Mouse (Mus musculus): ENCODE measurements at regions not wholly inside any gene's neighbourhood (a gene's known extent, or its start where the extent isn't known, plus 50 kb on each side); places are given as distances from the start of the nearest gene placed in this dataset.

DNA sequence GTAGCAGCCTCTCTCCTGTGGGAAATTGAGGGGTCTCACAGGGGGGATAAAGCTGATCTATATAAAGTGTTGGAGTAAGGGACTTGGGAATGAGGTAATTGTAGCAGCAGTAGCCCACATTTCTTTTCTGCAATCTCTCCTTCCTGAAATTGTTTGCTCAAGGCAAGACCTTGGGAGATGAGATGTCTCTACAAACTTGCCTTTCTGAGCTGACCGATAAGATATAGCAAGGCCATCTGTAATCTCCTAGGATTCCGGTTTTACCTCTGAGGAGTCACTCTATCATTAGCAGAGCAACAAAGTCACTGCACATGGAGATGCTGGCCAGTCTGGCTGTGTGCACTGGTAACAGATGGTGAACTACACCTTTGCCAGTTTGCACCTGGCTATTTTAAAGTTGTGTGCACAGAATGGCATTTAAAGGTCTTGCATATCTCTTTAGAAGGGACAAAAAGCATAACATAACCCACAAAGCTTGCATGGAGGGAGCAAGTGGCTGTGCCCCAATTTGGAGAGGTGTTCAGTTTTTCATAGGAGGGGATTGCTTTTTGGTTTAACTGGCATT lies 78.7 kb upstream of the Tbl1x start:
- in situ Hi-C loops (cut with MboI; ENCODE audit: low pct_unique_long_range_greater_than_20kb in 1 of 2, low sequenced_read_pairs in 2 of 2, unreplicated experiment in 1 of 2) = loop anchor here in 1 of 2 experiments (10.0 to 25.0 kb wide), 2 partner anchors 73 to 205 kb away; no protein-coding TSS in a partner anchor

DNA sequence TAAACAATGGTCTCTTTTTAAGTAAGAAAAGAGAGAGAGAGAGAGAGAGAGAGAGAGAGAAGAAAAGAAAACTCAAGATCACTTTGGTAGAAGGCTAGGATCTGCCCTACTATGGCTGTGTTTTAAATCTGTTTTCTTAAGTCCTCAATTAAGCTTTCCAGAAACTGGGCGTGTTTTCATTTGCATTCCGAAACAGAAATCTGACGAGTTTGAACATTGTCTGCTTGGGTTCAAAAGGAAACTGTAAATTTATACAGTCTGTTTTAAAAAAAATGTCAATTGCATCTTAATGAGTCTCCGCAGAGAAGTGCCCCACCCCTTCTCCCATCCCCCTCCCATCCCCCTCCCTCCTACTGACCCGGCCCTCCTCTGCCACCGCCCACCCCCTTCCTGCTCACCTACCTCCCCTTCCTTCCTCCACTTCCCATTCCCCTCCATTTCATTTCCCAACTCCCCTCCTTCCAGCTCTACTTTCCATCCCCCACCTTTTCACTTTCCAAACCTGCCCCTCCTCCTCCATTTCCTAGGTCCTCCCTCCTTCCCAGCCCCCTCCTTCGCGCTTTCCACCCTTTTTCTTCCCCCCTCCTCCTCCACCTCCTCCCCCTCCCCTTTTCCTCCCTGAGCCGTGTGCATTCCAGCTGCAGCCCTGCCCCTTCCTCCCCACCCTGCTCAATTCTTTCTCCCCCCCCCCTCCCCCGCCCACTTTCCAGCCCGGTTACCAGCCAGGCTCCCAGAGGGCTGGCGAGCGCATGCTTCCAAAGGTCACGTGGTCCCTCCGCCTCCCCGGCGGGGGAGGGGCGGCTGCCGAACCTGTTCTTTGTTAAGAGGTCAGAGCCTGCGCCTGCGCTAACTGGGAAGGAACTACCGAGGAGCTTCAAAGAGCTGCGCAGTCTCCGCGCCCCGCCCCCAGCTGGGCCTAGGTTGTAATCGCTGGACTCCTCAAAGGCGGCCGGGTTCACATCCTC lies 77.7 kb upstream of the Tbl1x start:
- in situ Hi-C loops (cut with MboI; ENCODE audit: low pct_unique_long_range_greater_than_20kb in 1 of 2, low sequenced_read_pairs in 2 of 2, unreplicated experiment in 1 of 2) = loop anchor here in 1 of 2 experiments (10.0 to 25.0 kb wide), 2 partner anchors 72 to 204 kb away; no protein-coding TSS in a partner anchor

DNA sequence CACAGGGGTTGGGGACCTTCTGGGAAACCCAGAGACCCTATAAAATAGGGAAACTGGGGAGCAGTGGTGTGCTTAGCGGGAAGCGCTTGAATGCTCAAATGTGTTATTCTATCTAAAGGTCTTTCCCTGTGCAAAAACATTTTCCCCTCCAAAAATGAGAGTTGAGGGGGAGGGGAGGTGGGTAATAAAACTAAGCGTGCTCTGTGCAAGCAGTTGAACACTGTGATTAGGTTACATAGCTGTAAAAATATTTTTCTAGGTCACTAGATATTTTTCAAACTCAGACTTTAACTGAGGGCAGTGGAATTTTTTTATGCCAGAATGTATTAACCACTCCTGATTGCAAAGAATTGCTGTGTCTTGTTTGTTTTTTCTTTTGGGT lies 77.0 kb upstream of the Tbl1x start:
- in situ Hi-C loops (cut with MboI; ENCODE audit: low pct_unique_long_range_greater_than_20kb in 1 of 2, low sequenced_read_pairs in 2 of 2, unreplicated experiment in 1 of 2) = loop anchor here in 1 of 2 experiments (10.0 to 25.0 kb wide), 2 partner anchors 71 to 203 kb away; no protein-coding TSS in a partner anchor

DNA sequence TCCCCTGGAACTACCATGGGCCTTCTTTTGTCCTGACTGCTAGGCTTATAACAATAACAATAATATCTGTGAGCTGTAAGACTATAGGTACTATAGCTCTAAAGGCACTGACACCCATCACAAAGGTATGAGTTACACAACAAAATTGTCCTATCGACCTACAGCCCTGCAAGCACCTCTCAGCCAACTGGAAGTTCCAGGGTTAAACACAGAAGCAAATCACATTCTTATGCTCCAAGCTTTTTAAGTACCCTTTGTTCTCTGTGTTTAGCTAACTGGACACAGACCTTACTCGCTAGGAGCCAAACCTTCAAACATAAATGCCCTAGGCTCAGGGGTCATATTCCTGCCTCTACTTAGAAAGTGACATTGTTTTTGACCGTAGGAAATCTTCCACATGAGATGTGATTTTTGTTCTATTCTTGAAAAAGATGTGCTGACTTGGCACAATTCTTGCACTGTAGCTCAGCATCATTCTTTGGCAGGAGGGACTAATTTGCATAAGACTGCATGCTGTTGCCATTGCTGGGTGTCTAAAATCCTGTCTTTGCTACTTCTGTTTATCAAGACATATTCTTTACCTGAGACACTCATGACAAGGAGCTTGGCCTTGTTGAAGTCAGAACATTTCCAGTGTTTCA lies 66.8 kb upstream of the Tbl1x start:
- in situ Hi-C loops (cut with MboI; ENCODE audit: low pct_unique_long_range_greater_than_20kb in 1 of 2, low sequenced_read_pairs in 2 of 2, unreplicated experiment in 1 of 2) = loop anchor here in 1 of 2 experiments (25.0 kb wide), 1 partner anchor 193 kb away; no protein-coding TSS in a partner anchor

DNA sequence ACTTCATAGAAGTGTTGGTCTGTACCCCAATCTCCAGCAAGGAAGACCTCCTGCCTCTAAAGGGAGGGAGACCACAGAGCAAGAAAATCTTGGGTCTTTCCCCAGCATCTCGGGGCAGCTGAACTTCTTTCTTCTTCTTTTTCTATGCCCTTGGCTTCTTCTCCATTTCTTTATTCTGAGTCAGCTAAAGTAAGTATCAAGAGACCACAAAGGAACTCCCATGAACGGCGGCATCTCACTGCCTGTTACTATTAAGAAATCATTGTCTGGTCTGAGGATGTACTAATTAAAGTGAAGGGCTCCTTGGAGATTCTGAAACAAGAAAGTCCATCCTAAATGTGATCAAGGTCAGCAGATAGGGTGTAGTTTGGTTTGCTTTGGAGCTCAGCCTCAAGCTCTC lies 64.1 kb upstream of the Tbl1x start:
- in situ Hi-C loops (cut with MboI; ENCODE audit: low pct_unique_long_range_greater_than_20kb in 1 of 2, low sequenced_read_pairs in 2 of 2, unreplicated experiment in 1 of 2) = loop anchor here in 1 of 2 experiments (25.0 kb wide), 1 partner anchor 191 kb away; no protein-coding TSS in a partner anchor

DNA sequence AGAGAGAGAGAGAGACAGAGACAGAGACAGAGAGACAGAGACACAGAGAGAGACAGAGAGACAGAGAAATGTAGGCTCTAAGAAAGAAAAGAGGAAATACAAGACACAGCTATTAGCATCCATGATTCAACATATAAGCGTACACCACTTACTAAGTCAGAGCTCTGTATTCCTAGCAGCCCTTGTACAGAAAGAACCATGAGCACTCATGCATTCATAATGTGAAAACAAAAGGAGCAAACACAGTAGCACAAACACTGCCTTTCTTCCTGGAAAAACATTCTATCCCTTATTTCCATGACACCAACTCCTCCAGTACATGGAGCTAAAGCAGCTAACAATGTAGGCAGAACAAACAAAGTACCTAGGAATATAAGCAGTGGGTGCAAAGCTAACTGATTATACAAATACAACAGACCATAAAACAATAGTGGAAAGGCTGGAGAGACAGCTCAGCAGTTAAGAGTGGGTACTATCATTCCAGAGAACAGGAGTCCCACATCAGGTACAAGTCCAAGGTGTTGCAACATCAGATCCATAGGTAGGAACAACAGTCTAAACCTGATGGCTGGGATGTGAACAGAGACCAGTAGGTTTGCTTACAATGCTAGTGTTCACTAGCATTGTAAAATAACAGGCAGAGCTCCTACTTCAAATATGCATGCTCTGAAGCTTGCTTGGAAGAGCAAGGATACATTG lies 58.7 kb upstream of the Tbl1x start:
- in situ Hi-C loops (cut with MboI; ENCODE audit: low pct_unique_long_range_greater_than_20kb in 1 of 2, low sequenced_read_pairs in 2 of 2, unreplicated experiment in 1 of 2) = no loop called here
